Mouse (Mus musculus) forelimb bud, embryonic 11.5 days (tissue): ENCODE data around the gene Phgr1.

Experiments used
- DNase-seq: peaks from one replicate; pipeline ENCODE4 v3.0.0-alpha.2; 2012; ENCODE audit warnings: low read depth, low spot score

Phgr1 gene

GRCm38 (mm10) chr2:118779065-118779464, 6.5 kb downstream of the Phgr1 start:
- DNase-seq = no peak

GRCm38 (mm10) chr2:118779504-118780480, 7.2 kb downstream of the Phgr1 start, which contains the start of gene Disp2:
Gene Disp2 (plus strand): TSS chr2:118779719.
- peak; percentile 92 for DNase-seq

DNA sequence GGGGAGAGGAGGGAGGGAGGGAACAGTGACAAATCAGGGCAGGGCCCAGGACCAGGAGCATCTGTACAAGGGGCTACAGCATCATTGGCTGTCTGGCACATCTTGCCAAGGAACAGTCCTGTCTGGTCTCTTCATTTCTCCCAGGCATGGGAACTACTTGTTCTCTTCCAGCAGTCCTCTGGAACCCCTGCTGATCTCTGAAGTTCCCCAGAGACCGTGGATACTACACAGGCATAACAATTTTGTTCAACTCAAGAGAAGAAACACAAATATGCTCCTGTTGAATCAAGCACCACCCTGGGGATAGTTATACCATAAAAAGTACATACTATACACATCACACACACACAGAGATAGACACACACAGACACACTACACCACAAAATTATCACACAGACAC, 8.5 kb downstream of the Phgr1 start:
- no peak for DNase-seq

GRCm38 (mm10) chr2:118782303-118782702, 9.7 kb downstream of the Phgr1 start:
- no peak for DNase-seq

DNA sequence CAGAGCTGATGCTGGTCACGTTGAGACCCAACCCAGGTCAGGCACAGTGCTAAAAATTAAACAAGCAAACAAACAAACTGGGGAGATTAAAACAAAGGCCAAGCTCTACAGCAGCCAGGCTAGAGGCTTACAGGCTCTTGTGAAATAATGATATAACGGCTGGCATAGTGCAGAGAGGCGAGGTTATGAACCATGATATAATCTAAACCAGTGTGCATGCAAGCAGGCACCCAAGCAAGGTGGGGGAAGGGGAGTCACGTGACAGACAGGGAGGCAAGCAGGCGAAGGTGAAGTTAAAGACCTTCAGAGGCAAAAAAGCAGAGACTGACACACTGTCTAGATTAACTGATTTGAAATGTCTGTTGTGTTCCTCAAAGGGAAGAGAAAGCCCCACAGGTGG, 10.5 kb downstream of the Phgr1 start:
- DNase-seq = no peak

GRCm38 (mm10) chr2:118783663-118784062, 11.1 kb downstream of the Phgr1 start:
- DNase-seq = no peak

GRCm38 (mm10) chr2:118786525-118786924, 14.0 kb downstream of the Phgr1 start:
- no peak for DNase-seq

DNA sequence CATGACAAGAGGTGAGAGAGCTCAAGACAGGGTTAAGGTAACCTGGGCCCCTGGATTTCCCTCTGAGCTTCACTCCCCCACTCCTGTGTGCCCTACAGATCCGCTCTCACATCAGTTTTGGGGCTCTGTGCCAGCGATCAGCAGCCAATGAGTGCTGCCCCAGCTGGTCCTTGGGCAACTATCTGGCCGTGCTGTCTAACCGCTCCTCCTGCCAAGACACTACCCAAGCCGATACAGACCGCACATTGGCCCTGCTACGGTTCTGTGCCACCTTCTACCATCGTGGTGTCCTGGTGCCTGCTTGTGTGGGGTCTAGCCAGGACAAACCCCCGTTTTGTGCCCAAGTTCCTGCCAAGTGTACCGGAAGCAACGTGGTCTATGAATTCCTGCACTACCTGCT, 16.9 kb downstream of the Phgr1 start:
- DNase-seq = no peak

- DNase-seq = no peak
Observed at GRCm38 (mm10) chr2:118790221-118790550, 17.6 kb downstream of the Phgr1 start.

DNA sequence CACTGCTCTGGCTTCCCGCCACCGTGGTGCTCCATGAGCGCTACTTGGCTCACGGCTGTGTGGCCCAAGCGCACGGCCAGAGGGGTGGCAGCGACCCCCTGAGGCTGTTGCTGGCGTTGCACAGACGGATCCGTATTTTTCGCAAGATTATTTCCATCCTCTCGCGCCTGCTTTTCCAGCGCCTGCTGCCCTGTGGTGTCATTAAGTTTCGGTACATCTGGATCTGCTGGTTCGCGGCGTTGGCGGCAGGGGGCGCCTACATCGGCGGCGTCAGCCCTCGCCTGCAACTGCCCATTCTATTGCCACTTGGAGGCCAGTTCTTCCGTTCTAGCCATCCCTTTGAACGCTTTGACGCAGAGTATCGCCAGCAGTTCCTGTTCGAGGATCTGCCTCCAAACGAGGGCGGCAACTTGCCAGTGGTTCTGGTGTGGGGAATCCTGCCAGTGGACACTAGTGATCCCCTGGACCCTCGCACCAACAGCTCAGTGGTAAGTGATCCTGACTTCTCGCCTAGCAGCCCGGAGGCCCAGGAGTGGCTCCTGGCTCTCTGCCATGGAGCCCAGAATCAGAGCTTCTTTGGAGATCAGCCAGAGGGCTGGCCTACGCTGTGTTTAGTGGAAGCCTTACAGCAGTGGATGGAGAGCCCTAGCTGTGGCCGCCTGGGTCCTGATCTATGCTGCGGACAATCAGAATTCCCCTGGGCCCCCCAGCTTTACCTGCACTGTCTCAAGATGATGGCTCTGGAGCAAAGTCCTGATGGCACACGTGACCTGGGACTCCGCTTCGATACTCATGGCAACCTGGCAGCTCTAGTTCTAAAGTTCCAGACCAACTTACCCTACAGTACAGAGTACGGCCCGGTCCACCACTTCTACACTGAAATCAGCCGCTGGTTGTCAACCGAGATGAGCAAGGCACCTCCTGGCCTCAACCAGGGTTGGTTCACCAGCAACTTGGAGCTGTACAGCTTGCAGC, 18.3 kb downstream of the Phgr1 start:
- peak; percentile 72 for DNase-seq

- DNase-seq = no peak
Observed at GRCm38 (mm10) chr2:118791591-118792258, 19.2 kb downstream of the Phgr1 start.

- DNase-seq = no peak
Observed at GRCm38 (mm10) chr2:118792259-118792613, 19.7 kb downstream of the Phgr1 start.

DNA sequence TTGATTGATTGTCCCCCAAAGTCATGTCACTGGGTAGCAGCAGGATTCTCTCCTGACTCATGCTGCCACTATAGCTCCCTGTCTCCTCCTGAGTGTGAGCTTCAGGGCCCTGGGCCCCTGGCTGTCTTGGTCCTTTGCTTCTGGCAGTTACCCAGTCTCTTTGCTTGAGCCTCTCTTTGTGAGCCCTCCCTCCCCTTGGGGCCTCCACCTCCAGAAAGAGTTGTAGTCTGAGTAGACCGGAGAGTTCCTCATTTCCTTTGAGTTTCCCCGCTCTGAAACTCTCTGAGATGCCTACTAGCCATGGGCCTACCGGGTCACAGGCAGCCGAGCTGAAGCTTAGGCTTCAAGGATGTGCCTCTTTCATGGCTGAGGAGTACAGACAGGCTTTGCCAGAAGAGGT, 21.1 kb downstream of the Phgr1 start:
- DNase-seq = no peak

- DNase-seq = no peak
Observed at GRCm38 (mm10) chr2:118802542-118803118, 30.1 kb downstream of the Phgr1 start.

- no peak for DNase-seq
Observed at GRCm38 (mm10) chr2:118804474-118804873, 31.9 kb downstream of the Phgr1 start.

DNA sequence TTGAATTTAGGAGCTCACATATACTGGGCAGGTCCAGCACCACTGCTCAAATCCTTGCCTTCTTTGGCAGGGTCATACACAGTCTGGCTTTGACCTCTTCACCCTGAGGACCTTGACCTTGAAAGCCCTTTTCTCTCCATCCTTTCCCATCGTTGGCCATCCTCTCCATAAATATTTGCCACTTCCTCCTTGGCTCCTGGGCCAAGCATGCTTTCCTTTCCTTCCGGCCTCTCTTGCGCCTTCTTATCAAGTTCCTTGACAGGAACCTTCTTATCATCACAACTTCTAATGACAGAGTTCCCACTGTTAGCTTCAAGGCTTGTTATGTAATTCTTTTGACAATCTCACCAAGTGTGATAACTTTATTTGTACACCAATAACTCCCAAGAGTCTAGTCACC, 32.6 kb downstream of the Phgr1 start:
- no peak for DNase-seq

GRCm38 (mm10) chr2:118805756-118806155, 33.2 kb downstream of the Phgr1 start:
- DNase-seq = no peak

DNA sequence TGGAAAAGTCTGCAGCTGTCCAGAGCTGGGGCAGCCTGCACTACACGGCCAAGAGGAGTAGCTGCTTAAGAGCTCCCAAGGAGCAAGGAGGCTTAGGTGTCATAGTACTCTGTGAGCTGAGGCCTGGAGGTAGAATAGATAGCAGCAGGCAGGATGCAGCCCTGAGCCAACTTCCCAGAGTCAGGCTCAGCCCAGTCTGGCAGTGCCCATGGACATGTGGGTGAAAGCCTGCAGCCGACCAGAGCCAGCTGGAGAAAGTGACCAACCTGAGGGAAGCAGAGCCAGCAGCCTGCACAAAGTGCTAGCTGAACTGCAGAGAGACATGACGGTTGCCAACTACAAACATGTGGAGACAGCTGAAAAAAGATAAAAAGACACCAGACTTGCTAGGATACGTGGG, 34.3 kb downstream of the Phgr1 start:
- DNase-seq = no peak

DNA sequence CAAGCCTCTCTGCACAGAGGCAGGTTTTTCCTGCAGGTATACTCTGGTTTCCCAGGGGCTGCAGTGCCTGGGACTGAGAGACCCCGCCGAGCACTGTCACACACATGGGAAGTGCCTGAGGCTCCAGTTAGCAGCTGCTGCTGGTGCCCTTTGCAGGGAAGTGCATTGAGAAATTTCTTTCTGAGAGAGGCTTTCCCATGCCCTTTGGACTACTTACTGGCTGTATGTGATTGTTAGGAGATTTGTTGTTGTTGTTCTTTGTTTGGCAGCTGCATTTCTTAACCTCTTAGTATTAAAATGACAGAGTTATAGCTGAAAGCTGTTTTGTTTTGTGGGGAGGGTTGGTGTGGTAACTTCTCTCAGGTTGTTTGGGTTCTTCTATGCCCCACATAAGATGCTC, 38.3 kb downstream of the Phgr1 start:
- no peak for DNase-seq

- DNase-seq = no peak
Observed at GRCm38 (mm10) chr2:118812724-118813123, 40.2 kb downstream of the Phgr1 start.
